Mouse (Mus musculus) stomach, embryonic 14.5 days (tissue): ENCODE results near the gene Gm1113. TPM values are rescaled to one million over a fixed set of nuclear protein-coding genes. Genes with fewer than 3 reads are reported as not detected.

Experiments
- ATAC-seq: fragments of 200-750 bp; cut with Nextera tagmentation; 2 replicates; pipeline ENCODE4 v1.8.0; 2017; ENCODE audit warnings: low read depth, moderate TSS enrichment; ENCODE audit not compliant: insufficient number of reproducible peaks, insufficient read depth, low FRiP score
- H3K27ac ChIP-seq: fragments of 300-500 bp; sonication (generic); 2 replicates; pipeline ENCODE4 v1.5.1; 2014; ENCODE audit warnings: mild to moderate bottlenecking, low read length, moderate library complexity, mixed read lengths
- H3K27me3 ChIP-seq: fragments of 300-500 bp; sonication (generic); 2 replicates; pipeline ENCODE4 v1.6.1; 2014; ENCODE audit warnings: low read length, control low read depth, mixed read lengths; ENCODE audit not compliant: control insufficient read depth, insufficient read depth
- H3K36me3 ChIP-seq: fragments of 300-500 bp; sonication (generic); 2 replicates; pipeline ENCODE4 v1.6.1; 2014; ENCODE audit warnings: mild to moderate bottlenecking, control low read depth, low read length, moderate library complexity, mixed read lengths; ENCODE audit not compliant: control insufficient read depth, insufficient read depth
- H3K4me1 ChIP-seq: fragments of 300-500 bp; sonication (generic); 2 replicates; pipeline ENCODE4 v1.6.1; 2014; ENCODE audit warnings: low read length, control low read depth, mixed read lengths; ENCODE audit not compliant: control insufficient read depth, insufficient read depth
- H3K4me2 ChIP-seq: fragments of 300-500 bp; sonication (generic); replicated peaks from 2 replicates; pipeline ENCODE4 v1.6.1; 2014; ENCODE audit warnings: low read depth, low read length, control low read depth
- H3K4me3 ChIP-seq: fragments of 300-500 bp; sonication (generic); 2 replicates; pipeline ENCODE4 v1.5.1; 2014; ENCODE audit warnings: low read depth, low read length, control low read depth
- H3K9ac ChIP-seq: fragments of 300-500 bp; sonication (generic); replicated peaks from 2 replicates; pipeline ENCODE4 v1.6.1; 2014; ENCODE audit warnings: low read depth, mild to moderate bottlenecking, control low read depth, low read length, moderate library complexity, mixed read lengths
- H3K9me3 ChIP-seq: fragments of 300-500 bp; sonication (generic); 2 replicates; pipeline ENCODE4 v1.6.1; 2016; ENCODE audit warnings: low read depth, low read length, control low read depth; ENCODE audit not compliant: control insufficient read depth
- WGBS: fragments of 180-500 bp; shearing (Covaris S2); extraction: QIAGEN DNeasy Blood & Tissue Kit; methylation state at CpG from one replicate; pipeline ENCODE4 v1.1.7; 2014; 5-methylcytosine and 5-hydroxymethylcytosine counted together
- polyA plus RNA-seq: library from polyadenylated mRNA; unstranded; fragments of >200 nt; fragmentation: Nextera tagmentation; extraction: Ambion mirVana; gene quantifications from 2 replicates; pipeline ENCODE4 v1.2.1, GENCODE M21; 2014

The Gm1113 gene
- polyA plus RNA-seq, 1 experiment from 2014 or later: not detected

GRCm38 (mm10) chr9:35499946-35500345 is 18.1 kb downstream of the Gm1113 start:
- Histone ChIP-seq H3K27me3 (no peaks in the 10 kb centered on the region), H3K27ac (no peak overlapping the region), H3K4me3 (no peak overlapping the region), H3K9me3 (no peaks in the 10 kb centered on the region), H3K9ac (no peak overlapping the region), H3K4me2 (no peak overlapping the region), H3K4me1 (no peaks in the 10 kb centered on the region), H3K36me3 (peaks cover 2% of the 10 kb centered on the region; the same call in 1 of the 2 replicates)
- no peak for ATAC-seq
- 78% methylated on average over 6 of the region's 6 CpGs for WGBS

DNA sequence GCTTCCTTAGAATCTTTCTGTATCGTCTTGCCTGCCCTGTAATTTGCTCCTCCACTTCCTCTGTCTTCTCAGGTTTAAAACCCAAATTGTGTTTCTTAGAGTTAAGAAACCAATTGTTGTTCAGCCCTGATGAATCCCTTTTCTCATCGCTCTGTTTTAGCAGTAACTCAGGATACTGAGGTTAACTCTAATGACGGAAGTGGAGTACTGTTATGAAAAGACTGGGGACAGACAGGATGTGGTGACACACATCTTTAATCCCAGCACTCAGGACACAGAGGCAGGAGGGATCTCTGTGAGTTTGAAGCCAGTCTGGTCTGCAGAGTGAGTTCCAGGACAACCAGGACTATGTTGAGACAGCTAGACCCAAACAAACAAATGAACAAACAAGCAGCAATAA is 22.6 kb downstream of the Gm1113 start:
- H3K9me3 ChIP-seq: no peaks in the 10 kb centered on the region
- no peak overlapping the region for H3K4me3 ChIP-seq
- no peak for ATAC-seq
- WGBS: 75% methylated on average over 3 of the region's 3 CpGs
- H3K36me3 ChIP-seq: peaks cover 2% of the 10 kb centered on the region; the same call in 1 of the 2 replicates
- H3K4me2 ChIP-seq: no peak overlapping the region
- H3K4me1 ChIP-seq: no peaks in the 10 kb centered on the region
- H3K27me3 ChIP-seq: no peaks in the 10 kb centered on the region
- no peak overlapping the region for H3K27ac ChIP-seq
- H3K9ac ChIP-seq: no peak overlapping the region

DNA sequence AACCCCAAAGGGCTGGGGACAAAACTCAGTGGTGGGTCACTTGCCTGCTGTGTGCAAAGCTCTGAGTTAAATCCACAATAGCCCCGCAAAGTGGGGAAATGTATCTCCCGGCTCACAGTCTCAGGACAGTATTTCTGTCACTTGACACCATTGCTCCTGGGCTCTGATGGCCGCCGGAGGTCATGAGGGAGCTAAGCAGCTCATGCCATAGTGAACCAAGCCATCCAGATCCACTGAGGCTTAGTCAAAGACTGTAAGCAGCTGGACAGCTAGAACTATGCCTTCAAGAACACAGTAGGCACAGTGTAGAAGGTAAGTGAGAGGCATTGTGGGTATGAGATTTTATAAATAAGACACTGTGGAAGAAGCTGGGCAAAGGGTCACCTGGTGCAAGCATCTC is 23.1 kb downstream of the Gm1113 start:
- Histone ChIP-seq H3K36me3 (peaks cover 2% of the 10 kb centered on the region; the same call in 1 of the 2 replicates), H3K4me2 (no peak overlapping the region), H3K9me3 (no peaks in the 10 kb centered on the region), H3K27ac (no peak overlapping the region), H3K9ac (no peak overlapping the region), H3K27me3 (no peaks in the 10 kb centered on the region), H3K4me3 (no peak overlapping the region), H3K4me1 (no peaks in the 10 kb centered on the region)
- 55% methylated on average over 4 of the region's 4 CpGs for WGBS
- ATAC-seq: no peak

- no peak overlapping the region for H3K9ac ChIP-seq
- H3K36me3 ChIP-seq: peaks cover 6% of the 10 kb centered on the region; the same call in 1 of the 2 replicates
- H3K9me3 ChIP-seq: no peaks in the 10 kb centered on the region
- 50% methylated on average over 4 of the region's 4 CpGs for WGBS
- no peaks in the 10 kb centered on the region for H3K27me3 ChIP-seq
- 0 out of 2 replicates have a peak, but pooled peaks have one; percentile 18 for ATAC-seq
- H3K4me2 ChIP-seq: no peak overlapping the region
- H3K27ac ChIP-seq: peak overlapping the region; percentile 4; the same call in 1 of the 2 replicates
- H3K4me3 ChIP-seq: no peak overlapping the region
- no peaks in the 10 kb centered on the region for H3K4me1 ChIP-seq
Observed at GRCm38 (mm10) chr9:35493733-35494092, 24.4 kb downstream of the Gm1113 start.

GRCm38 (mm10) chr9:35493033-35493732 is 24.9 kb downstream of the Gm1113 start:
- Histone ChIP-seq H3K4me2 (no peak overlapping the region), H3K36me3 (peaks cover 6% of the 10 kb centered on the region; the same call in 1 of the 2 replicates), H3K27ac (no peak overlapping the region), H3K9ac (no peak overlapping the region), H3K9me3 (no peaks in the 10 kb centered on the region), H3K27me3 (no peaks in the 10 kb centered on the region), H3K4me1 (no peaks in the 10 kb centered on the region), H3K4me3 (no peak overlapping the region)
- ATAC-seq: peak; percentile 78; the same call in 1 of the 2 replicates
- 61% methylated on average over 7 of the region's 7 CpGs for WGBS

DNA sequence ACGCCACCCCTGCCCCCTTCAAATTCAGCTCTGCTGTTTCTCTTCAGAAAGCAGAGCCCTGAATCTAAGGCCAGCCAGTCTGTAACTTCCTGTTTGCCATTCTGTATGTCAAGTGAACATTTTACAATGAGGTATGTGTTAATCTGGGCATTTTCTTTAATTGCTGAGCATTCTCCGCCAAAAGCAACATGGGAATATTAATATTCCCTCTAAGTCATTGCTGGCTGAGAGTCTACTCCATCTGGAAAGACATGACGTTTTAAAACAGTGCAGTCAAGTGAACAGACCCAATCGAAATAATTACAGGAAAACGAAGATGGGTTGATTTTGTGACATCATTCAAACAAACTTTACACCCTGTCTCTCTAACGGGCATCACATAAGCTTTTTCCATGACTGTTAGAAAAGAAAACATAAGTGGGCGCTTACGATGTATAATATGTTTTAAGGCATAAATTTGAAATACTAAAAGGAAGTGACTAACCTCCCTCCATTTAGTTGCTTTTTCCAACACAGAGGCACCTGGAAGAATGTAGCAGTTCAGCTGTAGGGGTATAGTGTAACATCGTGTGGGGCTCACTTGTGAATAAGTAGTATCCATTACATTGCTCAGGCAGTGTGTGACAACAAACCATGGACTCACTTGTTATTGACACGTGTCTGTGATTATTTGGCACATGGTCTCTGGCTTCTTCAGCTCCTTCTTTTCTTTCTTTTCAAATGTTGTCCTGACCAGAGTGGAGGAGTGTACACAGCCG is 26.8 kb downstream of the Gm1113 start:
- Histone ChIP-seq H3K4me2 (no peak overlapping the region), H3K4me1 (no peaks in the 10 kb centered on the region), H3K36me3 (peaks cover 15% of the 10 kb centered on the region; the same call in 1 of the 2 replicates), H3K9me3 (no peaks in the 10 kb centered on the region), H3K4me3 (no peak overlapping the region), H3K27me3 (no peaks in the 10 kb centered on the region), H3K9ac (no peak overlapping the region), H3K27ac (no peak overlapping the region)
- 82% methylated on average over 11 of the region's 11 CpGs for whole genome bisulfite sequencing
- ATAC-seq: no peak

DNA sequence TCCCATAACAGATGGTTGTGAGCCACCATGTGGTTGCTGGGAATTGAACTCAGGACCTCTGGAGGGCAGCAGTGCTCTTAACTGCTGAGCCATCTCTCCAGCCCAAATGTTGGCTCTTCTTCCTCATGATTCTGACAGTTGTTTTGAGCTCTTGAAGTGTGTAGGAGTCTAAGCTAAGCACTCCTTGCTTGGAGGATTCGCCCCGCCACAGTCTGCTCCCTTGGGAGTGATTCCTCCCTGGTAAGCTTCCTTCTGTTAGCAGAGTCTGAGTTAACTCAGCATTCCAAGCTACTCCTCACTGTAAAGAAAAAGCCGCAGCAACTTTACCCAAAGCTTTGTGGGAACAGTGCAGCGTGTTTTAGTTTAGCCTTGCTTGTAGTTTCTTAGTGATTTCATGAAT is 29.6 kb downstream of the Gm1113 start:
- Histone ChIP-seq H3K9me3 (no peaks in the 10 kb centered on the region), H3K27me3 (no peaks in the 10 kb centered on the region), H3K36me3 (peaks cover 26% of the 10 kb centered on the region; the same call in 1 of the 2 replicates), H3K27ac (no peak overlapping the region), H3K4me1 (no peaks in the 10 kb centered on the region), H3K4me2 (no peak overlapping the region), H3K4me3 (no peak overlapping the region), H3K9ac (no peak overlapping the region)
- 84% methylated on average over 4 of the region's 4 CpGs for WGBS
- ATAC-seq: no peak

DNA sequence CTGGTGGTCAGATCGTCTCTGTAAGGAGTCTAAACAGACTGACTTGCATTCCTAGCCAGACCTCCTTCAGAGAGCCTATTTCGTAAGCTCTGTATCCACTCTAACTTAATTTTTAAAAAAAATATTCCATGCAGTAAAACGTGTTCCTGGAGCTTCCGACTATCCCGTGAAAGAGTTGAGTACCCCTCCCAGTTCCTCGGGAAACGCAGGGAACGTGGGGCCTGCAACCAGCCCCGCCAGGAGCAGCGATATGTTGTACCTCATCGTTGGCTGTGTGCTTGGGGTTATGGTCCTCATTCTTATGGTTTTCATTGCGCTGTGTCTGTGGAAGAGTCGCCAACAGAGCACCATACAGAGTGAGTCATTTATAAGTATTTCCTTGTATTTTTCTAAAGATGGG is 31.5 kb downstream of the Gm1113 start:
- Histone ChIP-seq H3K27ac (no peak overlapping the region), H3K27me3 (no peaks in the 10 kb centered on the region), H3K4me2 (no peak overlapping the region), H3K9ac (no peak overlapping the region), H3K4me3 (no peak overlapping the region), H3K4me1 (no peaks in the 10 kb centered on the region), H3K36me3 (peaks cover 32% of the 10 kb centered on the region), H3K9me3 (no peaks in the 10 kb centered on the region)
- 83% methylated on average over 13 of the region's 13 CpGs for WGBS
- no peak for ATAC-seq
